Mouse (Mus musculus) cerebellum, postnatal 10 days (tissue): ENCODE measurements around the gene Zfp687.
A peak's percentile ranks its signal among the peaks of the same experiment; 100 is the strongest.
"Not testable (repeated sequence)": the region's sequence is repeated elsewhere in the genome, so short reads cannot be mapped to it uniquely, and the experiment has no call there.

Experiments
- DNase-seq, 2 experiments: peaks; one replicate each; pipeline ENCODE4 v3.0.0; 2021; ENCODE audit warnings: mixed read lengths in 2 of 2

The Zfp687 gene

GRCm38 (mm10) chr3:95015337-95015872, at the start of gene Zfp687:
Gene Zfp687 (minus strand): TSS chr3:95015448.
- DNase-seq: peak; percentile 100

DNA sequence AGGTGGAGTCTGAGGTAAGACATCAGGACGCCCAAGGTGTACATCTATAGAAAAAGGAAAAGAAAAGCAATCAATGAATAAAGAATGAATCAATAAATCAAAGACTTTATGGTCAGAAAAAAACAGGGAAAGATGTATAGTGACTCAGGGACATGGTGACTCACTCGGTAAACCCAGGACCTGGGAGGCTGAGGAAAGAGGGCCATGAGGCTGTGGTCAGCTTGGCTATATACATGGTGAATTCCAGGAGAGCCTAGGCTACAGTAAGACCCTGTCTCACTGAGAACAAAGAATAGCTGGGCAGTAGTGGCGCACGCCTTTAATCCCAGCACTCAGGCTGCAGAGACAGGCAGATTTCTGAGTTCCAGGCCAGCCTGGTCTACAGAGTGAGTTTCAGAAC, 48.5 kb upstream of the Zfp687 start:
- no peak for DNase-seq

DNA sequence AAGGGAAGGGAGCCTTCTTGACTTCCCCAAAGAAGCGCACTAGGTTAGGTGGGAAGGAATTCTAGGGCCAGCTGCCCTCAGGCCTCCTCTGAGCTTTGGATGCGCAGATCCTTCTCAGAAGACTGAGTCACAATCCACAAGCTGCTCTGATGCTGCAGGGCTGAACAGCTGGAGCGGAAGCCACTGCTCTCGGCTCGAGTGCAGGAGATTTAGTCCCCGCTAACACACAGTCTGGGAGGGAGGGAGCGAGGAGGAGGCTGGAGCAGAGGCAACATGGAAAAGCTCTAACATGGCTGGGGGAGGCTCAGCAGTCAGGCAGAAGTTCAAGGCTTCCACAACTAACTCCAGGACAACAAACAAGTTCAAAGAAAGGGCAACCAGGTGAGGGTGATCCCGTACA, 42.8 kb upstream of the Zfp687 start:
- DNase-seq: no peak

- DNase-seq: peak in 1 of 2 experiments; percentile 16
Observed at GRCm38 (mm10) chr3:95056275-95056674, 41.0 kb upstream of the Zfp687 start.

DNA sequence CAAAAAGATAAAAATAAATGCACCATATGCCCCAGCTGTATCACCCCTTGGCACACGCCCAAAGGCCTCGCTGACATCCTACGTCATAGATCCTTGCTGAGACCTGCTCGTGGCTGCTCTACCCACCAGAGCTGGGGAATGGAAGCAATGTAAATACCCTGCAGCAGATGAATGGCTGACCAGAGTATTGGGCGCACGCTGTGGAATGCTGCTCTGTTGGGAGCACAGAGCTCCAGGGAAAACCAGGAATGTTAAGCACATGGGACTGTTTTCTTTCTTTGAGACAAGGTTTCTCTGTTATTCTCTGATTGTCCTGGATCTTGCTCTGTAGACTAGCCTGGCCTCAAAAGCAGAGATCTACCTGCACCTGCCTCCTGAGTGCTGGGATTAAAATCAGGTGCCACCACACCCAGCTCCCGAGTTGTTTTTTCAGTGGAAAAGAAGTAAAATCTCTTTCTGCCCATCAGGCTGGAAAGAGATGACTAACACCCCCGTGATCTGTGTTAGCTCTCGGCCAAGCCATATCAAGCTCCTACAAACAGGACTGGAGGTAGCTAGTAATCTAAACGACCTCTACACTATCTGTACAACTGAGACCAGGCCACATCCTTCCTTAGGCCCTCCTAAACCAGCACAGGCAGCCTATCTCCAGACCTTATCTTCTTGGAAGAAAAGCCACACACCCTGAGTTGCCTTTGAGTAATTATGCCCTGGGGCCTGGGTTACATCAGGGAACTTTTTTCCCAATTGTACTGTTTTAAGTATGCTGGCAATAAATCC, 39.4 kb upstream of the Zfp687 start:
- peak; percentile 61 to 62 for DNase-seq

- DNase-seq: peak; percentile 65 to 78
Observed at GRCm38 (mm10) chr3:95053701-95054100, 38.5 kb upstream of the Zfp687 start.

GRCm38 (mm10) chr3:95052959-95053358, 37.7 kb upstream of the Zfp687 start:
- DNase-seq: peak; percentile 74 to 83

GRCm38 (mm10) chr3:95047914-95048313, 32.7 kb upstream of the Zfp687 start:
- no peak for DNase-seq

GRCm38 (mm10) chr3:95046462-95047057, 31.3 kb upstream of the Zfp687 start:
- no peak for DNase-seq

DNA sequence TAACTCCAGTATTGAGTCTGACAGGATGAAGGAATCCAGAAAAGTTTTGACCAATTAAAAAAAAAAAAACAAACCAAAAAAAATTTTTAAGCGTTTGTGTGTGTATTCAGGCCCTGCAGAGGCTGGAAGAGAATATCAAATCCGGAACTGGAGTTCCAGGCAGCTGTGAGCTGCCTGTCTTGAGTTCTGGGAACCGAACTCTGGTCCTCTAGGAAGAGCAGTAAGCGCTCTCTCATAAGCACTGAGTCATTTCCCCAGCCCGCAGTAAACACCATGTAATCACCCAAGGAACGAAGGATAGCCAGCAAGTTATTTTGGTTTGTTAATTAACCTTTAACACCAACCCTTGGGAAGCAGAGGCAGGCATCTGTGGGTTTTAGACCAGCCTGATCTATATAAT, 28.0 kb upstream of the Zfp687 start:
- no peak for DNase-seq

- DNase-seq: no peak
Observed at GRCm38 (mm10) chr3:95042838-95043229, 27.6 kb upstream of the Zfp687 start.

- peak; percentile 98 for DNase-seq
Observed at GRCm38 (mm10) chr3:95042166-95042837, 27.1 kb upstream of the Zfp687 start, which contains the start of gene Psmd4. Gene Psmd4 (minus strand): TSS chr3:95042614.

DNA sequence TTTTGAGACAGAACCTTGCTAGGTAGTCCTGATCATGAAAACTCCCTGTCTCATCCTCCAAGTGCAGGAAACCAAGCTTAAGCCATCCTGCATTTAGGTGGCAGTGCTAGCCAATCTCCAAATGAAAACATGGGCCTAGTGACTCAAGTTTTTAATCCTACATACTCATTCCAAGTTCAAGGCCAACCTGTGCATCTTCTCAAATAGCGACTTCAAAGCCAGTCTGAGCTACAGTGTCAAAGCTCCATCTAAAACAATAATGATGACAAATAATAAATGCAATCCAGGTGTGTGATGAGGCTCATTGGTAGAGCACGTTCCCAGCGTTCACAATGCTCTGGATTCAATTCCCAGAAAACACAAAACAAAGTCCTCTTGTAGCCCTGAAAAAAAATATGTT, 26.4 kb upstream of the Zfp687 start:
- DNase-seq: no peak

- peak in 1 of 2 experiments; percentile 10 for DNase-seq
Observed at GRCm38 (mm10) chr3:95029953-95030352, 14.7 kb upstream of the Zfp687 start.

- not testable (repeated sequence) for DNase-seq
Observed at GRCm38 (mm10) chr3:95029291-95029827, 14.1 kb upstream of the Zfp687 start.

- no peak for DNase-seq
Observed at GRCm38 (mm10) chr3:95028603-95029002, 13.4 kb upstream of the Zfp687 start.

DNA sequence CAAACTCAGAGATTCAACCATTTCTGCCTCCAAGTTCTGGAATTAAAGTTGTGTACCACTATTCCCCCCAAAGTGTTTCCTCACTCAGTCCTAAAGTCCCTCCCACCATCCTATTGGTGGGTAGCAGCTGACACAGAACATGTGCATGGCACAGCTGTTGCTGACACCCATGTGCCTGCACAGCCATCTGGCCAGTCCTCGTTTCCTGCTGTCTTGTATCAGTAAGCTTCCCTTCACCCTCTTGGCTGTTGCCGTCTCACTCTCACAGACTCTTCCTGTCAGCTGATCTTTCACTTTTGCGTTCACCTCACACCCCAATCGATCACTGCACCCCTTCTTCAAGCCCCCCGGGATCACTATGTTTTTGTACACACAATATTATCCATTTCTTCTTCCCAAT, 12.5 kb upstream of the Zfp687 start:
- DNase-seq: peak in 1 of 2 experiments; percentile 52

GRCm38 (mm10) chr3:95027057-95027645, 11.9 kb upstream of the Zfp687 start:
- DNase-seq: peak in 1 of 2 experiments; percentile 31

DNA sequence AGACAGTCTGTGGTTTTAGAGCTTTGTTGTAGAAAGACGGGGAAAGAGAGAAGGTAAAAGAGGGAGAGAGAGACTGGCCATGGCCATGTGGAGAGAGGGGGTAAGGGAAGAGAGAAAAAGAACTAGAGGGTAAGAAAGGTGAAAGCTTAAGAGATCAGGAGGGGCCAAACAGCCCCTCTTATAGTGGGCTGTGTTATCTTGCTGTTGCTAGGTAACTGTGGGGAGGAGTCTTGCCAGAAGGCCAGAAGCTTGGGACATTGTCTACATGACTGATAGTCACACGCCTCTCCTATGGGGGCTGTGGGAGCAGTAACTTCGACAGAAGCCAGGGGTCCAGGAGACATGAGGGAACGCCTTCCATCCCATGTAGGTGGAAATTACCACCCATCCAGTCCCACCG, 10.0 kb upstream of the Zfp687 start:
- DNase-seq: no peak

DNA sequence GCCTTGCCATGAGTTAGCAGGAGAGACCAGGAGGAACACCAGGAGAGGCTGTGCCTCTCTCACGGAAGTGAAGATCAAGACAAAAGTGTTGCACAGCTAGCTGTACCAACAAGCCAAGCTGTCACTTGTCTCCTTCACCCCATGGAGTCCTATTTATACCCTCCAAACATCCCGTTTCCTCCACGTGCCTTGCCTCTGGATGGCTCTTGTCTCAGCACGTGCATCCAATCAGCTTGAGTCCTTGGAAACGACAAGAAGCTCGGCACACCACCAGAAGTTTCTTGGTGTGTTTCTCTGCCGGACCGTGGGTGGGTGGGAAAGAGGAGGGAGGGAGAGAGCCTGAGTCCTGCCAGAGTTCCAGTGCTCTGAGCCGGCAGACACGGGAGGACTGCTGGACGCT, 9.3 kb upstream of the Zfp687 start:
- DNase-seq: peak; percentile 47 to 53

- not testable (repeated sequence) for DNase-seq
Observed at GRCm38 (mm10) chr3:95020956-95021355, 5.7 kb upstream of the Zfp687 start.

GRCm38 (mm10) chr3:95018741-95019140, 3.5 kb upstream of the Zfp687 start:
- DNase-seq: no peak
